16 mouse cellular contexts compared by ENCODE assay signal in the genomic region with DNA sequence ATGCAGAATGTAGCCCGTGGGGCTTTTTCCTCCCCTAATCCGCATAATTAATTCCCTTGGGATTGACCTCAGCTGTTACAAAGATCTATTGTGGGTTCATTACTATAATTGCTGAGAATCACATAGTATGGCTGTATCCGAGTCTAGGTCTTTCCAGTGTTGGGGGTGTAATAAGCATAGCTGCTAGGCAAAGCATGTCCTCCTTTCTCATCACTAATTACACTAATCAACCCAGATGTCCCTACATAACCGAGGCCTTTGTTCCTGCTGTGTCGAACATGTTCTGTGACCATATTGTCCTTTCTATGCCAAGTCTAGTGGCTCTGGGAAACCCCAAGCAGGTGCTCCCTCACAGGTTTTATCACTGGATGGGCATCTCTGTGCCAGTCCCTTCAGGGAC. TPM values are rescaled to one million over a fixed set of nuclear protein-coding genes. Genes with fewer than 3 reads are reported as not detected.
DNase-seq lines count a peak whose midpoint lies in the region; ATAC-seq lines count a peak whose summit lies in the region.
"Had no signal": no experiment of that assay in that cellular context is flagged by ENCODE, and none has a peak within 500 bp of the region (broad histone marks: within the 10 kb centered on the region; RNA-seq: fewer than 3 reads in every experiment).

No protein-coding gene starts in this region.

- H3K9me3 ChIP-seq in midbrain, embryonic 11.5 days (ENCODE audit: control insufficient read depth, low read length) = no peaks in the 10 kb centered on the region
- H3K9me3 ChIP-seq in midbrain, embryonic 16.5 days (replicated peaks; ENCODE audit: control insufficient read depth, low read length, poor library complexity, severe bottlenecking) = no peaks in the 10 kb centered on the region
- H3K9me3 ChIP-seq in forebrain, embryonic 13.5 days (replicated peaks) = no peaks in the 10 kb centered on the region
- H3K9me3 ChIP-seq in hindbrain, embryonic 12.5 days (replicated peaks) = peaks cover 7% of the 10 kb centered on the region; the same call in 1 of the 2 replicates
- H3K9me3 ChIP-seq in neural tube, embryonic 13.5 days = no peaks in the 10 kb centered on the region
- H3K9me3 ChIP-seq: limb, embryonic 10.5 days; liver, embryonic 13.5 days had no signal

- H3K4me3 ChIP-seq in midbrain, embryonic 11.5 days (ENCODE audit: low read depth, low read length) = no peak overlapping the region
- H3K4me3 ChIP-seq in midbrain, embryonic 16.5 days (ENCODE audit: low read depth, low read length) = no peak overlapping the region
- H3K4me3 ChIP-seq in forebrain, embryonic 13.5 days = no peak overlapping the region
- H3K4me3 ChIP-seq in hindbrain, embryonic 12.5 days = no peak overlapping the region
- no peak overlapping the region for H3K4me3 ChIP-seq in neural tube, embryonic 13.5 days
- H3K4me3 ChIP-seq: erythroblast, embryonic 14.5 days; limb, embryonic 10.5 days; liver, embryonic 13.5 days; megakaryocyte, embryonic 14.5 days had no signal

- H3K9ac ChIP-seq in midbrain, embryonic 11.5 days (ENCODE audit: low read length) = no peak overlapping the region
- no peak overlapping the region for H3K9ac ChIP-seq in midbrain, embryonic 16.5 days (ENCODE audit: low read depth, low read length)
- no peak overlapping the region for H3K9ac ChIP-seq in forebrain, embryonic 13.5 days
- H3K9ac ChIP-seq in hindbrain, embryonic 12.5 days = no peak overlapping the region
- no peak overlapping the region for H3K9ac ChIP-seq in neural tube, embryonic 13.5 days
- H3K9ac ChIP-seq: liver, embryonic 13.5 days had no signal

- peaks cover 7% of the 10 kb centered on the region for H3K36me3 ChIP-seq in midbrain, embryonic 11.5 days (ENCODE audit: control insufficient read depth, insufficient read depth, low read length)
- peaks cover 18% of the 10 kb centered on the region for H3K36me3 ChIP-seq in midbrain, embryonic 16.5 days (ENCODE audit: control insufficient read depth, insufficient read depth, low read length)
- peaks cover 40% of the 10 kb centered on the region for H3K36me3 ChIP-seq in forebrain, embryonic 13.5 days (ENCODE audit: poor library complexity, severe bottlenecking)
- peaks cover 31% of the 10 kb centered on the region for H3K36me3 ChIP-seq in hindbrain, embryonic 12.5 days
- peaks cover 42% of the 10 kb centered on the region for H3K36me3 ChIP-seq in neural tube, embryonic 13.5 days

- H3K27me3 ChIP-seq in midbrain, embryonic 11.5 days (ENCODE audit: control insufficient read depth, insufficient read depth, low read length) = no peaks in the 10 kb centered on the region
- no peaks in the 10 kb centered on the region for H3K27me3 ChIP-seq in midbrain, embryonic 16.5 days (ENCODE audit: control insufficient read depth, insufficient read depth, low read depth, low read length)
- peaks cover 4% of the 10 kb centered on the region; the same call in 1 of the 2 replicates for H3K27me3 ChIP-seq in forebrain, embryonic 13.5 days
- peaks cover 9% of the 10 kb centered on the region; the same call in 1 of the 2 replicates for H3K27me3 ChIP-seq in hindbrain, embryonic 12.5 days
- H3K27me3 ChIP-seq in neural tube, embryonic 13.5 days = no peaks in the 10 kb centered on the region
- H3K27me3 ChIP-seq: liver, embryonic 13.5 days had no signal

- WGBS in midbrain, embryonic 11.5 days = 85% methylated on average over 5 of the region's 5 CpGs
- WGBS in midbrain, embryonic 16.5 days = 42% methylated on average over 5 of the region's 5 CpGs
- 43% methylated on average over 5 of the region's 5 CpGs for WGBS in forebrain, embryonic 13.5 days
- WGBS in hindbrain, embryonic 12.5 days = 57% methylated on average over 5 of the region's 5 CpGs
- WGBS in neural tube, embryonic 13.5 days = 42% methylated on average over 5 of the region's 5 CpGs

- no peaks in the 10 kb centered on the region; the same call in 1 of the 2 replicates for H3K4me1 ChIP-seq in midbrain, embryonic 11.5 days (ENCODE audit: control insufficient read depth, insufficient read depth, low read length)
- peaks cover 9% of the 10 kb centered on the region for H3K4me1 ChIP-seq in midbrain, embryonic 16.5 days (ENCODE audit: control insufficient read depth, insufficient read depth, low read length)
- H3K4me1 ChIP-seq in forebrain, embryonic 13.5 days = peaks cover 7% of the 10 kb centered on the region; the same call in 1 of the 2 replicates
- 0 out of 2 replicates have a peak, but pooled peaks cover 2% of the 10 kb centered on the region for H3K4me1 ChIP-seq in hindbrain, embryonic 12.5 days
- H3K4me1 ChIP-seq in neural tube, embryonic 13.5 days (replicated peaks) = peaks cover 6% of the 10 kb centered on the region
- H3K4me1 ChIP-seq: limb, embryonic 10.5 days; liver, embryonic 13.5 days had no signal

- ATAC-seq in midbrain, embryonic 11.5 days (ENCODE audit: low FRiP score) = 0 out of 2 replicates have a peak, but pooled peaks have one; percentile 24
- ATAC-seq in midbrain, embryonic 16.5 days = no peak
- peak; percentile 73 for ATAC-seq in forebrain, embryonic 13.5 days
- peak; percentile 85 for ATAC-seq in hindbrain, embryonic 12.5 days (ENCODE audit: low FRiP score)
- ATAC-seq in neural tube, embryonic 13.5 days (ENCODE audit: low read depth) = peak; percentile 79
- no peak for ATAC-seq in megakaryocyte progenitor cell, adult 5-6 weeks (replicated peaks; ENCODE audit: poor library complexity)

- H3K4me2 ChIP-seq in midbrain, embryonic 11.5 days = no peak overlapping the region
- no peak overlapping the region for H3K4me2 ChIP-seq in midbrain, embryonic 16.5 days (ENCODE audit: low read length)
- no peak overlapping the region for H3K4me2 ChIP-seq in forebrain, embryonic 13.5 days
- no peak overlapping the region for H3K4me2 ChIP-seq in hindbrain, embryonic 12.5 days (replicated peaks)
- H3K4me2 ChIP-seq in neural tube, embryonic 13.5 days = no peak overlapping the region
- H3K4me2 ChIP-seq: liver, embryonic 13.5 days had no signal

- DNase-seq in midbrain, embryonic 11.5 days (ENCODE audit: low spot score, missing footprints) = no peak
- DNase-seq in thymus, postnatal 0 days (ENCODE audit: low spot score) = no peak
- no peak for DNase-seq in urinary bladder, postnatal 25 days (ENCODE audit: low spot score)
- DNase-seq: heart, adult 18-20 months; kidney, adult 9 months; liver, embryonic 13.5 days; right cerebral cortex, adult 18-20 months; thymus, postnatal 14 days had no signal

- no peak overlapping the region for H3K27ac ChIP-seq in midbrain, embryonic 11.5 days (ENCODE audit: low read depth, low read length)
- H3K27ac ChIP-seq in midbrain, embryonic 16.5 days (ENCODE audit: low read length) = no peak overlapping the region
- no peak overlapping the region; the same call in 1 of the 2 replicates for H3K27ac ChIP-seq in forebrain, embryonic 13.5 days
- peak overlapping the region; percentile 7; the same call in 1 of the 2 replicates for H3K27ac ChIP-seq in hindbrain, embryonic 12.5 days
- H3K27ac ChIP-seq in neural tube, embryonic 13.5 days (replicated peaks) = peak overlapping the region; percentile 57
- H3K27ac ChIP-seq: limb, embryonic 10.5 days; liver, embryonic 13.5 days had no signal

RNA-seq across cellular contexts. Expression of a gene that starts 40.3 kb away (rescaled TPM):
- 52.5 and 56.4 TPM in 2 replicates for polyA plus RNA-seq in midbrain, embryonic 11.5 days (2014; fragmentation: Nextera tagmentation; extraction: Ambion mirVana)
- polyA plus RNA-seq in midbrain, embryonic 16.5 days (2015; fragmentation: Nextera tagmentation; extraction: Ambion mirVana) = 77.4 and 88.9 TPM in 2 replicates
- 92.9 TPM in 2 replicates for polyA plus RNA-seq in forebrain, embryonic 13.5 days (2015; fragmentation: Nextera tagmentation; extraction: Ambion mirVana)
- 86.3 and 88.2 TPM in 2 replicates for polyA plus RNA-seq in hindbrain, embryonic 12.5 days (2016; fragmentation: Nextera tagmentation; extraction: Ambion mirVana)
- 91.6 and 100 TPM in 2 replicates for polyA plus RNA-seq in neural tube, embryonic 13.5 days (2015; fragmentation: Nextera tagmentation; extraction: Ambion mirVana)
- 62.1 and 64.2 TPM in 2 replicates for polyA plus RNA-seq in thymus, postnatal 0 days (2015; fragmentation: Nextera tagmentation; extraction: Ambion mirVana)
- total RNA-seq in megakaryocyte progenitor cell, adult 5-6 weeks (2015) = 38.7 and 39.8 TPM in 2 replicates
- 32.1 and 32.4 TPM in 2 replicates for total RNA-seq in megakaryocyte progenitor cell, adult 5-6 weeks (2017)

RNA-seq across cellular contexts. Expression of a gene that starts 40.4 kb away (rescaled TPM):
- polyA plus RNA-seq in midbrain, embryonic 11.5 days (2014; fragmentation: Nextera tagmentation; extraction: Ambion mirVana) = 61.9 and 66.0 TPM in 2 replicates
- 63.8 and 64.3 TPM in 2 replicates for polyA plus RNA-seq in midbrain, embryonic 16.5 days (2015; fragmentation: Nextera tagmentation; extraction: Ambion mirVana)
- polyA plus RNA-seq in forebrain, embryonic 13.5 days (2015; fragmentation: Nextera tagmentation; extraction: Ambion mirVana) = 61.6 and 62.6 TPM in 2 replicates
- 57.6 and 59.7 TPM in 2 replicates for polyA plus RNA-seq in hindbrain, embryonic 12.5 days (2016; fragmentation: Nextera tagmentation; extraction: Ambion mirVana)
- polyA plus RNA-seq in neural tube, embryonic 13.5 days (2015; fragmentation: Nextera tagmentation; extraction: Ambion mirVana) = 52.1 and 63.8 TPM in 2 replicates
- 33.8 and 36.3 TPM in 2 replicates for polyA plus RNA-seq in thymus, postnatal 0 days (2015; fragmentation: Nextera tagmentation; extraction: Ambion mirVana)
- total RNA-seq in megakaryocyte progenitor cell, adult 5-6 weeks (2015) = 24.0 and 25.7 TPM in 2 replicates
- 24.0 and 26.7 TPM in 2 replicates for total RNA-seq in megakaryocyte progenitor cell, adult 5-6 weeks (2017)

Comparison
In these comparisons a context has a peak if more than half of its experiments do, and no peak if none do; other contexts are left out.
1. ATAC-seq: peak in midbrain, embryonic 11.5 days (single experiment), forebrain, embryonic 13.5 days (single experiment), hindbrain, embryonic 12.5 days (single experiment) and neural tube, embryonic 13.5 days (single experiment); none in midbrain, embryonic 16.5 days (single experiment) and megakaryocyte progenitor cell, adult 5-6 weeks (single experiment).
2. H3K27ac ChIP-seq: peak in hindbrain, embryonic 12.5 days (single experiment) and neural tube, embryonic 13.5 days (single experiment); none in midbrain, embryonic 11.5 days (single experiment), midbrain, embryonic 16.5 days (single experiment) and forebrain, embryonic 13.5 days (single experiment).